Mouse (Mus musculus) spleen, adult 2 months (tissue): Measurements from ENCODE around the gene Dmap1.

Experiments used
- CTCF ChIP-seq: fragments of 200-500 bp; IDR thresholded peaks from 2 replicates; pipeline ENCODE4 v1.5.1; 2011; ENCODE audit warnings: mild to moderate bottlenecking, inconsistent platforms; ENCODE audit not compliant: insufficient read depth, insufficient read length, insufficient replicate concordance; ENCODE audit errors: extremely low read depth
- POLR2A ChIP-seq: fragments of 200-500 bp; IDR thresholded peaks from 2 replicates; pipeline ENCODE4 v1.6.1; 2011; ENCODE audit warnings: low read depth, low read length, inconsistent platforms

DNA sequence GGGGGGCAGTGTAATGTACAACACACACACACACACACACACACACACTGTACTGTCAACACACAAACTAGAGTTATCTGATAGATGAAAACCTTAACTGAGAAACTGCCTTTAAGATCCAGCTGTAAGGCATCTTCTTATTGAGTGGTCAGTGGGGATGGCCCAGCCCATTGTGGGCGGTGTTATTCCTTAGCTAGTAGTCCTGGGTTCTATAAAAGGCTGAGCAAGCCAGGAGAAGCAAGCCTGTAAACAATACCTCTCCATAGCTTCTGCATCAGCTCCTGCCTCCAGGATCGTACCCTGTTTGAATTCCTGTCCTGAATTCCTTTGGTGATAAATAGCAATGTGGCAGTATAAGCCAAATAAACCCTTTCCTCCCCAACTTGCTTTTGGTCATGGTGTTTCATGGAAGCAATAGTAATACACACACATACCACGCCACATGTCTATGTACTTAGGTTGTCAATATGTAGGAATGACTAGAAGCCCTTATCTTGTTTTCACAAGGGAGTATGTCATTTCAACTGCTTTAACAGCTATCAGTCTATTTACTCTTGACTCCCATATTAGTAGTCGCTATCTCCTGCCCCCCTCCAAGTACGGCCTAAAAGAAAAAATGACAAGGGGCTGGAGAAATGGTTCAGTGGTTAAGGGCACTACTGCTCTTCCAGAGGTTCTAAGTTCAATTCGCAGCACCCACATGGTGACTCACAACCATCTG is 1.1 kb upstream of the Dmap1 start:
- no peak for TF ChIP-seq CTCF
- no peak for TF ChIP-seq POLR2A
